Mouse (Mus musculus): ENCODE measurements at regions not wholly inside any gene's neighbourhood (a gene's known extent, or its start where the extent isn't known, plus 50 kb on each side); places are given as distances from the start of the nearest gene placed in this dataset.
A peak's percentile ranks its signal among the peaks of the same experiment; 100 is the strongest.

- peaks cover 17% of the 10 kb centered on the region; the same call in 1 of the 2 replicates for H3K4me1 ChIP-seq
- no peaks in the 10 kb centered on the region for H3K9me3 ChIP-seq
- no peaks in the 10 kb centered on the region for H3K36me3 ChIP-seq
- H3K4me2 ChIP-seq: no peak overlapping the region
- no peak overlapping the region for H3K27ac ChIP-seq
- no peak overlapping the region for H3K4me3 ChIP-seq (replicated peaks)
- no peak for ATAC-seq (ENCODE audit: insufficient read depth, low FRiP score, low read depth)
- WGBS: 57% methylated on average over 11 of the region's 11 CpGs
- H3K27me3 ChIP-seq (replicated peaks): no peaks in the 10 kb centered on the region
- H3K9ac ChIP-seq: no peak overlapping the region
These were observed 323.3 kb downstream of the Sox9 start for GRCm38 (mm10) chr11:113105371-113105770.

GRCm38 (mm10) chr11:113107205-113107844 is 325.3 kb downstream of the Sox9 start:
- H3K36me3 ChIP-seq: no peaks in the 10 kb centered on the region
- 51% methylated on average over 16 of the region's 16 CpGs for whole genome bisulfite sequencing
- H3K27me3 ChIP-seq (replicated peaks): no peaks in the 10 kb centered on the region
- no peak overlapping the region for H3K4me2 ChIP-seq
- ATAC-seq (ENCODE audit: insufficient read depth, low FRiP score, low read depth): no peak
- H3K9me3 ChIP-seq: no peaks in the 10 kb centered on the region
- 0 out of 2 replicates have a peak, but pooled peaks cover 8% of the 10 kb centered on the region for H3K4me1 ChIP-seq
- H3K27ac ChIP-seq: no peak overlapping the region
- H3K4me3 ChIP-seq (replicated peaks): no peak overlapping the region
- H3K9ac ChIP-seq: no peak overlapping the region

GRCm38 (mm10) chr11:113107966-113108699 is 326.1 kb downstream of the Sox9 start:
- Histone ChIP-seq H3K27me3 (replicated peaks) (no peaks in the 10 kb centered on the region), H3K9me3 (no peaks in the 10 kb centered on the region), H3K9ac (no peak overlapping the region), H3K4me3 (replicated peaks) (no peak overlapping the region), H3K4me1 (0 out of 2 replicates have a peak, but pooled peaks cover 6% of the 10 kb centered on the region), H3K36me3 (no peaks in the 10 kb centered on the region), H3K27ac (no peak overlapping the region), H3K4me2 (no peak overlapping the region)
- 60% methylated on average over 10 of the region's 10 CpGs for WGBS
- no peak for ATAC-seq (ENCODE audit: insufficient read depth, low FRiP score, low read depth)

DNA sequence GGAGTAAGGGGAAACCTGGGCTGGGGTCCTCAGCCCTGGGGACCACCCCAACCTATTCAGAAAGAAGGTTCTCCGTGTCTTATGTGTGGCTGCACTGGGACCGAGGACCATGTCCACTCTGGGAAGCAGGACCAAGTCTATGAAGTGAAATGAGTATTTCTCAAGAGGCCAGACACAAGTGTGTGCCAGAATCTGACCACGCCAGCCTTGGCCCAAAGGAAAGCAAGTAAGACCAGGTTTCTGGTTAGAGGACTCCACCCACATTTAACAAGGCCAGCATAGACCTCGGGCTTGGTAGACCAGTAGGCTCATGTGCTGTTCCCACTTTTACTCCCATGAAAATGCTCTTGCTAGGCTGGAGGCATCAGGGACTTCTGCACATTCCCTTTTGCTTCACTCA is 327.1 kb downstream of the Sox9 start:
- no peaks in the 10 kb centered on the region for H3K9me3 ChIP-seq
- 91% methylated on average over 4 of the region's 4 CpGs for WGBS
- H3K9ac ChIP-seq: no peak overlapping the region
- no peak overlapping the region for H3K4me3 ChIP-seq (replicated peaks)
- ATAC-seq (ENCODE audit: insufficient read depth, low FRiP score, low read depth): no peak
- no peaks in the 10 kb centered on the region for H3K27me3 ChIP-seq (replicated peaks)
- H3K36me3 ChIP-seq: no peaks in the 10 kb centered on the region
- H3K4me1 ChIP-seq: 0 out of 2 replicates have a peak, but pooled peaks cover 6% of the 10 kb centered on the region
- no peak overlapping the region for H3K27ac ChIP-seq
- no peak overlapping the region for H3K4me2 ChIP-seq

DNA sequence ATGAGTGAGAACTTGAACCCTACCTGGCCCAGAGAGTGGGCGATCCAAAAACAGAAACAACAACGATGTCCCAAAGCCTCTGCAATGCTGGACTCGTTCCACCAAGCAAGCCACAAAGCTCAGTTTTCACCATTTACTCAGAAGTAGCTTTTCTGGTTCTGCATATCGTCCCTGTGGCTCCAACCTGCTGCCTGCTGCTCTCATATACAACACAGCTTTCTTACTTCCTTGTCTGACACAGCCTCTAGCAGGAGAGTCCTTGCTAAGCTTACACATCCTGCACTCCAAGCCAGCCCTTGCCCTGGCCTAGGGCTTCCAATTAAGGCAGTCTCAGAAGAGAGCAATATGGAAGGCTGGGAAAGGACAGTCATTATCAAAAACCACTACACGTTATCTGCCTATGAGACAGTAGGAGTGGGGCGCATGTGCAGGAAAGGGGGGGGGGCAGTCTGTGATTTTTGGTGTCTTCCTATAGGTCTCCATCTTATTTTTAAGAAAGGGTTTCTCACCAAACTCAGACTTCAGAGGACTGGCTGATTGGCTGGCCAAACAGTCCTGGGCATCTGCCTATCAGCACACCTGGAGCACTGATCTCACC is 331.3 kb downstream of the Sox9 start:
- no peaks in the 10 kb centered on the region for H3K9me3 ChIP-seq
- WGBS: 71% methylated on average over 6 of the region's 6 CpGs
- H3K4me3 ChIP-seq (replicated peaks): no peak overlapping the region
- no peaks in the 10 kb centered on the region for H3K4me1 ChIP-seq
- no peak overlapping the region for H3K4me2 ChIP-seq
- no peak overlapping the region for H3K9ac ChIP-seq
- ATAC-seq (ENCODE audit: insufficient read depth, low FRiP score, low read depth): peak; percentile 84
- peak overlapping the region; percentile 64 for H3K27ac ChIP-seq
- no peaks in the 10 kb centered on the region for H3K36me3 ChIP-seq
- no peaks in the 10 kb centered on the region for H3K27me3 ChIP-seq (replicated peaks)

GRCm38 (mm10) chr11:113117179-113117898 is 335.3 kb downstream of the Sox9 start:
- Histone ChIP-seq H3K9ac (no peak overlapping the region), H3K9me3 (no peaks in the 10 kb centered on the region), H3K4me1 (peaks cover 14% of the 10 kb centered on the region), H3K4me3 (replicated peaks) (no peak overlapping the region), H3K27ac (no peak overlapping the region), H3K4me2 (no peak overlapping the region), H3K27me3 (replicated peaks) (no peaks in the 10 kb centered on the region), H3K36me3 (no peaks in the 10 kb centered on the region)
- no peak for ATAC-seq (ENCODE audit: insufficient read depth, low FRiP score, low read depth)
- WGBS: 65% methylated on average over 9 of the region's 9 CpGs

GRCm38 (mm10) chr11:113120570-113120969 is 338.5 kb downstream of the Sox9 start:
- H3K27me3 ChIP-seq (replicated peaks): no peaks in the 10 kb centered on the region
- WGBS: 62% methylated on average over 6 of the region's 6 CpGs
- no peak overlapping the region for H3K27ac ChIP-seq
- no peak for ATAC-seq (ENCODE audit: insufficient read depth, low FRiP score, low read depth)
- peaks cover 18% of the 10 kb centered on the region for H3K4me1 ChIP-seq
- H3K4me2 ChIP-seq: no peak overlapping the region
- no peaks in the 10 kb centered on the region for H3K36me3 ChIP-seq
- no peak overlapping the region for H3K9ac ChIP-seq
- H3K4me3 ChIP-seq (replicated peaks): no peak overlapping the region
- no peaks in the 10 kb centered on the region for H3K9me3 ChIP-seq

DNA sequence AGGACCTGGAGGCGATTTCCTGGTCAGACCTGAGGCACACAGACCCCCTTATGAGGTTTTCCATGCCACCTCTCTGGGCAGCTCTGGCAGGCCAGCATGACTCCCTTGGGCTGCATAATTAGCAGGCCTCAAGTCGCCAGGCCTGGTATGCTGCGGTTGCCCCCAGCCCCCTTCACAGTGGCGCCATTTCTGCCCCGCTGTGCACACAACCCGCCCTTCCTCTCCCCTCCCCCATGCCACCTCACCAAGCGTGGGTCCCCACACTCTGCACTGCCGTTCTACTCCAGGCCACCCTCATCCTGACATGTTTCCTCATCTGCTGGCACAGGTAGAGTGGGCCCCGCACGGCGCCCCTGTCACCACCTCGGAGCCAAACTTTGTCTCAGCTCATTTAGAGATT is 339.3 kb downstream of the Sox9 start:
- Histone ChIP-seq H3K4me3 (replicated peaks) (no peak overlapping the region), H3K9me3 (no peaks in the 10 kb centered on the region), H3K4me2 (no peak overlapping the region), H3K27me3 (replicated peaks) (no peaks in the 10 kb centered on the region), H3K36me3 (no peaks in the 10 kb centered on the region), H3K4me1 (peaks cover 18% of the 10 kb centered on the region), H3K9ac (no peak overlapping the region), H3K27ac (no peak overlapping the region)
- WGBS: 50% methylated on average over 12 of the region's 12 CpGs
- no peak for ATAC-seq (ENCODE audit: insufficient read depth, low FRiP score, low read depth)

DNA sequence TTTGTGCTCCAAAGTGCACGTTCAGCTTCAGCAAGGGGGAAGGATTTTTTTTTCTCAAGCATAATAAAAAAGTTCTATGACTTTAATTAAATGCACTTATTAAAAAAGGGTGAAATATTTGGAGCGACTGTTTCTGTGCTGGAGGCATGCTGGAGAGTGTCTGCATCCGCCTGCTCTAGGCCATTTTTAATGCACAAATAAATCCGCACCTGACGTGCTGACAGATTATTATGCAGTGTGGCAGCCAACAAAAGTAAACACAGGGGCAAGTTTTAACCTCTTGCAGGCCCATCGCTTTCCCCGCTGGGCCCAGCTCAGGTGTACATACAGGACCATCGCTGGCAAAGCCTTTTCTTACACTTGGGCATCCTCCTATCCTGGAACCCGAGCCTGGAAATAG is 340.1 kb downstream of the Sox9 start:
- Histone ChIP-seq H3K9me3 (no peaks in the 10 kb centered on the region), H3K4me3 (replicated peaks) (no peak overlapping the region), H3K4me1 (peaks cover 18% of the 10 kb centered on the region), H3K27me3 (replicated peaks) (no peaks in the 10 kb centered on the region), H3K9ac (no peak overlapping the region), H3K36me3 (no peaks in the 10 kb centered on the region), H3K4me2 (no peak overlapping the region), H3K27ac (no peak overlapping the region)
- 26% methylated on average over 9 of the region's 9 CpGs for WGBS
- ATAC-seq (ENCODE audit: insufficient read depth, low FRiP score, low read depth): no peak

DNA sequence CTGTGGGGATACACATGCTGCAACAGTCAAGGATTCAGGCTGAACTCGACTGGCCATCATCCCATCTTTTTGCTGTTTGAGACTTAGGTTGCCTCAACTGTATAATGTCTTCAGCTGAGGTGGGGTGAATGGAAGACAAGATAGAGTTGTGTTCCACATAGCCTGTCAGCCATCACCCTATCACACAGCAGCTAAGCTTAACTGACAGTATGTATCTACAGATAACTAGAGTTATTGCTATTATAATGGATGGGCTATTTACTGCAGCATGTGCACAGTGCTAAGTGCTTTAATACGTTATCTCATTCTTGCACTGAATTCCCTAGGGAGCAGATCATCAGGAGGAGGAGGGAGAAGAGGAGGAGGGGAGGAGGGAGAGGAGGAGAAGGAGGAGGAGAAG is 340.9 kb downstream of the Sox9 start:
- no peak overlapping the region for H3K4me3 ChIP-seq (replicated peaks)
- H3K9ac ChIP-seq: no peak overlapping the region
- ATAC-seq (ENCODE audit: insufficient read depth, low FRiP score, low read depth): no peak
- H3K36me3 ChIP-seq: no peaks in the 10 kb centered on the region
- H3K27ac ChIP-seq: no peak overlapping the region
- H3K27me3 ChIP-seq (replicated peaks): no peaks in the 10 kb centered on the region
- H3K4me2 ChIP-seq: no peak overlapping the region
- peaks cover 18% of the 10 kb centered on the region for H3K4me1 ChIP-seq
- no peaks in the 10 kb centered on the region for H3K9me3 ChIP-seq
- 48% methylated on average over 2 of the region's 2 CpGs for WGBS

GRCm38 (mm10) chr11:113125832-113126231 is 343.8 kb downstream of the Sox9 start:
- Histone ChIP-seq H3K9me3 (no peaks in the 10 kb centered on the region), H3K4me2 (no peak overlapping the region), H3K27me3 (replicated peaks) (no peaks in the 10 kb centered on the region), H3K4me3 (replicated peaks) (no peak overlapping the region), H3K36me3 (no peaks in the 10 kb centered on the region), H3K4me1 (peaks cover 18% of the 10 kb centered on the region), H3K27ac (no peak overlapping the region), H3K9ac (no peak overlapping the region)
- no peak for ATAC-seq (ENCODE audit: insufficient read depth, low FRiP score, low read depth)
- WGBS: 75% methylated on average over 7 of the region's 7 CpGs

DNA sequence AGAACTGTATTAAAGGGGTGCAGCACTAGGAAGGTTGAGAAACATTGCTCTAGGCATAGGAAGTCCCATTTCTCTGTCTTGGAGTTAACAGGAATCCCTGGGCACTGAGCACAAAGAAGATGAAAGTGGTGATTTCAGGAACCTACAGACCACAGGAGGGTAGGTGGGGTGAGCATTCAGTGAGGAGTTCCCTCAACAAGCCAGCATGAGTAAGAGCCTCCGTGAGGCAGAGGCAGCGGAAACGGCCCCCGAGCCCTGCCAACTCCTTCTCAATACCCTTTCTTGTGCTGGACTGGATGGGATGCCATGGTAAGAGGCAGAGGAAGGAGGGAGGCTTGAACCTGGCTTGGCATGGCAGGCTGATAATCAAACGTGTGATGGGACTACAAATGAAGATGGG is 347.2 kb downstream of the Sox9 start:
- Histone ChIP-seq H3K4me1 (peaks cover 18% of the 10 kb centered on the region), H3K9me3 (no peaks in the 10 kb centered on the region), H3K4me2 (no peak overlapping the region), H3K9ac (no peak overlapping the region), H3K27me3 (replicated peaks) (no peaks in the 10 kb centered on the region), H3K4me3 (replicated peaks) (no peak overlapping the region), H3K27ac (no peak overlapping the region), H3K36me3 (no peaks in the 10 kb centered on the region)
- 84% methylated on average over 5 of the region's 5 CpGs for WGBS
- ATAC-seq (ENCODE audit: insufficient read depth, low FRiP score, low read depth): no peak

Data from stomach, embryonic 15.5 days (tissue).